Mouse (Mus musculus) embryo, embryonic 9.5 days (tissue): ENCODE measurements around the gene Unc79.

Experiments
- DNase-seq: peaks from one replicate; pipeline ENCODE4 v3.0.0-alpha.2; 2017; ENCODE audit errors: extremely low spot score

The Unc79 gene

GRCm38 (mm10) chr12:103123861-103124260, 175.2 kb downstream of the Unc79 start:
- DNase-seq, result no peak

- DNase-seq, result no peak
Measured at GRCm38 (mm10) chr12:103128914-103129313, 180.3 kb downstream of the Unc79 start.

GRCm38 (mm10) chr12:103129395-103130248, 181.0 kb downstream of the Unc79 start:
- DNase-seq, result no peak

GRCm38 (mm10) chr12:103131419-103131818, 182.8 kb downstream of the Unc79 start:
- DNase-seq, result no peak

GRCm38 (mm10) chr12:103142550-103143010, 193.9 kb downstream of the Unc79 start:
- DNase-seq, result peak; percentile 71

- peak; percentile 45 for DNase-seq
Measured at GRCm38 (mm10) chr12:103143798-103144565, 195.3 kb downstream of the Unc79 start.

GRCm38 (mm10) chr12:103150247-103150646, 201.6 kb downstream of the Unc79 start:
- DNase-seq, result no peak

- DNase-seq, result no peak
Measured at GRCm38 (mm10) chr12:103154927-103155326, 206.3 kb downstream of the Unc79 start.

- no peak for DNase-seq
Measured at GRCm38 (mm10) chr12:103155406-103155805, 206.7 kb downstream of the Unc79 start.

- DNase-seq, result no peak
Measured at GRCm38 (mm10) chr12:103157129-103157910, 208.7 kb downstream of the Unc79 start.

- DNase-seq, result no peak
Measured at GRCm38 (mm10) chr12:103159016-103159415, 210.4 kb downstream of the Unc79 start.

- DNase-seq, result no peak
Measured at GRCm38 (mm10) chr12:103160721-103161120, 212.1 kb downstream of the Unc79 start.

GRCm38 (mm10) chr12:103163596-103163995, 214.9 kb downstream of the Unc79 start:
- no peak for DNase-seq

GRCm38 (mm10) chr12:103164101-103165030, 215.7 kb downstream of the Unc79 start:
- DNase-seq, result peak; percentile 18

GRCm38 (mm10) chr12:103168892-103169291, 220.2 kb downstream of the Unc79 start:
- DNase-seq, result no peak

GRCm38 (mm10) chr12:103183057-103183456, 234.4 kb downstream of the Unc79 start:
- DNase-seq, result peak; percentile 32

- no peak for DNase-seq
Measured at GRCm38 (mm10) chr12:103187020-103187419, 238.4 kb downstream of the Unc79 start.

- DNase-seq, result no peak
Measured at GRCm38 (mm10) chr12:103188223-103188622, 239.6 kb downstream of the Unc79 start.

- DNase-seq, result no peak
Measured at GRCm38 (mm10) chr12:103189771-103190170, 241.1 kb downstream of the Unc79 start.

- DNase-seq, result no peak
Measured at GRCm38 (mm10) chr12:103192996-103193395, 244.3 kb downstream of the Unc79 start.
